In the genomic region with DNA sequence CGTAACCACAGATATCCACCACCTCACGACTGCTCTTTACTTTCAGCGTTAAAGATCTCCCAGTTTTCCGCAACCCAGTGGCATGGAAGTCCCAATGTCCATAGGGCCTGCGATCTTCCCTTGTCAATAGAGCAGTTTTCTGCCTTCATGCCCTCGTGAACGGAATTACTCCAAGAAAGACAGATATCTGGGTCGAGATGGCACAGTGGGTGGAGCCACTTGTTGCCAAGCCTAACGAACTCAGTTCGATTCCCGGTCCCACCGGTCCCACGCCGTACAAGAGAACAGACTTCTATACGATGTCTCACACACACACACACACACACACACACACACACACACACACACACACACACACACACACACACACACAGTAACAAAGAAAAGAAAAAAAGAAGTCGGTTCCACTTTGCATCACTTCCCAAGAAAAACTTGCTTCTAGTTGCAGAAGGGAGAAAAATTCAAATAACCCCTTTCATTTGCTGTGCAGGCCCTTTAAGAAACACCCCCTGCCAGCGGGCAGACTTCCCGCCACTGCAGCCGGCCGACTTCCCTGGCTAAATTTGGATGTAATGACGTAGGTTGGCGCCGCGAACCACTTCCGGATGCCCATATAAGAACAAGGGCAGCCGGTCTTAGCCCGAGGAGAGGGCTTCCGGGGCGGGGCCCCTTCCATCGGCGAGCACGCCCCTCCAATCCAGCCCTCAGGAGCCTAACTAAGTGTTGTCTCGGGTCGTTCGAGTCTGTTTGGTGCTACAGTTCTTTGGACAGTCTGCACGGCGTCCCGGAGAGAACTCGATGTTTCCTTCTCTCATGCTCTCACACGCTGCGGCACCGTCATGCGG, we compare ENCODE assay signal across 7 mouse cellular contexts. TPM values are rescaled to one million over a fixed set of nuclear protein-coding genes. Genes with fewer than 3 reads are reported as not detected.
A peak's percentile ranks its signal among the peaks of the same experiment; 100 is the strongest.
DNase-seq lines count a peak whose midpoint lies in the region; ATAC-seq and TF ChIP-seq lines count a peak whose summit lies in the region.

No protein-coding gene starts in this region.

- H3K4me1 ChIP-seq in embryonic facial prominence, embryonic 11.5 days (ENCODE audit: control insufficient read depth, insufficient read depth, low read length), result no peaks in the 10 kb centered on the region; the same call in 1 of the 2 replicates
- peaks cover 15% of the 10 kb centered on the region; the same call in 1 of the 2 replicates for H3K4me1 ChIP-seq in kidney, adult 2 months (ENCODE audit: control insufficient read depth, insufficient read depth, low read length)
- H3K4me1 ChIP-seq in limb, embryonic 12.5 days (replicated peaks), result peaks cover 42% of the 10 kb centered on the region
- H3K4me1 ChIP-seq in midbrain, embryonic 15.5 days, result peaks cover 55% of the 10 kb centered on the region
- H3K4me1 ChIP-seq in spleen, adult 2 months (ENCODE audit: control insufficient read depth, insufficient read depth, insufficient read length), result peaks cover 6% of the 10 kb centered on the region; the same call in 1 of the 2 replicates

- H3K4me2 ChIP-seq in embryonic facial prominence, embryonic 11.5 days (ENCODE audit: low read depth, low read length), result peak overlapping the region; percentile 85
- peak overlapping the region; percentile 89 for H3K4me2 ChIP-seq in limb, embryonic 12.5 days
- peak overlapping the region; percentile 73 for H3K4me2 ChIP-seq in midbrain, embryonic 15.5 days

- H3K9me3 ChIP-seq in embryonic facial prominence, embryonic 11.5 days (replicated peaks; ENCODE audit: control insufficient read depth, low read length), result no peaks in the 10 kb centered on the region
- H3K9me3 ChIP-seq in limb, embryonic 12.5 days, result no peaks in the 10 kb centered on the region
- H3K9me3 ChIP-seq in midbrain, embryonic 15.5 days, result no peaks in the 10 kb centered on the region

- peak overlapping the region; percentile 80 for H3K27ac ChIP-seq in embryonic facial prominence, embryonic 11.5 days (replicated peaks; ENCODE audit: low read depth, low read length)
- peak overlapping the region; percentile 98 for H3K27ac ChIP-seq in kidney, adult 2 months (ENCODE audit: insufficient read depth, low read depth, low read length)
- peak overlapping the region; percentile 97 for H3K27ac ChIP-seq in limb, embryonic 12.5 days
- H3K27ac ChIP-seq in midbrain, embryonic 15.5 days, result peak overlapping the region; percentile 84
- peak overlapping the region; percentile 98 for H3K27ac ChIP-seq in spleen, adult 2 months (ENCODE audit: insufficient read depth, low read length)

- H3K9ac ChIP-seq in embryonic facial prominence, embryonic 11.5 days (replicated peaks; ENCODE audit: low read length), result peak overlapping the region; percentile 88
- peak overlapping the region; percentile 96 for H3K9ac ChIP-seq in limb, embryonic 12.5 days (replicated peaks)
- H3K9ac ChIP-seq in midbrain, embryonic 15.5 days, result peak overlapping the region; percentile 67

- H3K4me3 ChIP-seq in embryonic facial prominence, embryonic 11.5 days (ENCODE audit: low read depth, low read length), result peak overlapping the region; percentile 97
- peak overlapping the region; percentile 91 for H3K4me3 ChIP-seq in kidney, adult 2 months (ENCODE audit: insufficient read depth, low read depth, low read length)
- H3K4me3 ChIP-seq in limb, embryonic 12.5 days (replicated peaks), result peak overlapping the region; percentile 97
- peak overlapping the region; percentile 65 for H3K4me3 ChIP-seq in midbrain, embryonic 15.5 days
- H3K4me3 ChIP-seq in spleen, adult 2 months (ENCODE audit: extremely low read depth, insufficient read depth, insufficient read length), result peak overlapping the region; percentile 72

- no peaks in the 10 kb centered on the region; the same call in 1 of the 2 replicates for H3K36me3 ChIP-seq in embryonic facial prominence, embryonic 11.5 days (replicated peaks; ENCODE audit: control insufficient read depth, insufficient read depth, low read depth, low read length)
- H3K36me3 ChIP-seq in kidney, adult 2 months (ENCODE audit: control insufficient read depth, insufficient read depth, low read length), result no peaks in the 10 kb centered on the region
- peaks cover 22% of the 10 kb centered on the region for H3K36me3 ChIP-seq in limb, embryonic 12.5 days
- H3K36me3 ChIP-seq in midbrain, embryonic 15.5 days (replicated peaks), result no peaks in the 10 kb centered on the region
- no peaks in the 10 kb centered on the region for H3K36me3 ChIP-seq in spleen, adult 2 months (ENCODE audit: control insufficient read depth, insufficient read depth, low read length)

- 0 out of 2 replicates have a peak, but pooled peaks have one; percentile 4 for TF ChIP-seq CTCF in kidney, adult 2 months (conservative IDR thresholded peaks at IDR 0.05; ENCODE audit: insufficient read depth, insufficient read length, low read depth, low read length)
- TF ChIP-seq CTCF in spleen, adult 2 months (IDR thresholded peaks at IDR 0.05; ENCODE audit: extremely low read depth, insufficient read depth, insufficient read length, insufficient replicate concordance), result no peak

- TF ChIP-seq POLR2A in kidney, adult 2 months (IDR thresholded peaks at IDR 0.05; ENCODE audit: low read depth, low read length), result no peak
- TF ChIP-seq POLR2A in spleen, adult 2 months (IDR thresholded peaks at IDR 0.05; ENCODE audit: low read depth, low read length), result peak; percentile 45; the same call in 1 of the 2 replicates

- peak; percentile 73 for ATAC-seq in embryonic facial prominence, embryonic 11.5 days (replicated peaks; ENCODE audit: insufficient number of reproducible peaks, low FRiP score, low TSS enrichment, low read depth)
- ATAC-seq in limb, embryonic 12.5 days (ENCODE audit: insufficient number of reproducible peaks, insufficient read depth, low FRiP score, low TSS enrichment, low read depth), result peak; percentile 80
- peak; percentile 81 for ATAC-seq in midbrain, embryonic 15.5 days (replicated peaks)

- H3K27me3 ChIP-seq in embryonic facial prominence, embryonic 11.5 days (ENCODE audit: control insufficient read depth, insufficient read depth, low read length), result no peaks in the 10 kb centered on the region
- no peaks in the 10 kb centered on the region for H3K27me3 ChIP-seq in kidney, adult 2 months (replicated peaks; ENCODE audit: control insufficient read depth, insufficient read depth, low read length)
- no peaks in the 10 kb centered on the region for H3K27me3 ChIP-seq in limb, embryonic 12.5 days
- H3K27me3 ChIP-seq in midbrain, embryonic 15.5 days (replicated peaks), result no peaks in the 10 kb centered on the region; the same call in 1 of the 2 replicates
- no peaks in the 10 kb centered on the region for H3K27me3 ChIP-seq in spleen, adult 2 months (ENCODE audit: control insufficient read depth, insufficient read depth, low read length)

- 2% methylated on average over 43 of the region's 43 CpGs for WGBS in embryonic facial prominence, embryonic 11.5 days
- WGBS in kidney, adult 2 months, result 3% methylated on average over 43 of the region's 43 CpGs
- 2% methylated on average over 40 of the region's 43 CpGs for WGBS in limb, embryonic 12.5 days
- WGBS in midbrain, embryonic 15.5 days, result 3% methylated on average over 43 of the region's 43 CpGs
- 4% methylated on average over 43 of the region's 43 CpGs for WGBS in spleen, adult 2 months

- DNase-seq in adrenal gland, postnatal 14 days, result peak; percentile 98
- peak; percentile 99 for DNase-seq in embryonic facial prominence, embryonic 11.5 days (ENCODE audit: low spot score)
- DNase-seq in heart, adult 11 months, result peak; percentile 100
- peak; percentile 99 for DNase-seq in kidney, adult 2 months
- DNase-seq in spleen, adult 2 months (ENCODE audit: low read depth in 1 of 2, low spot score in 2 of 2), result peak; percentile 88 to 94

RNA-seq across cellular contexts. Expression of a gene that starts 1.1 kb away (rescaled TPM):
- 45.5 and 55.7 TPM in 2 replicates for total RNA-seq in adrenal gland, postnatal 14 days (2021)
- polyA plus RNA-seq in embryonic facial prominence, embryonic 11.5 days (2014; fragmentation: Nextera tagmentation; extraction: Ambion mirVana), result 86.9 and 89.6 TPM in 2 replicates
- polyA plus RNA-seq in kidney, adult 2 months (2012; rRNA removed), result 5.7 and 7.3 TPM in 2 replicates
- polyA plus RNA-seq in limb, embryonic 12.5 days (2016; fragmentation: Nextera tagmentation; extraction: Ambion mirVana), result 134 and 144 TPM in 2 replicates
- 16.9 and 17.8 TPM in 2 replicates for polyA plus RNA-seq in midbrain, embryonic 15.5 days (2015; fragmentation: Nextera tagmentation; extraction: Ambion mirVana)
- 23.0 and 27.4 TPM in 2 replicates for polyA plus RNA-seq in spleen, adult 2 months (2012; rRNA removed)

RNA-seq across cellular contexts. Expression of a gene that starts 22.4 kb away (rescaled TPM):
- total RNA-seq in adrenal gland, postnatal 14 days (2021), result 62.2 and 67.9 TPM in 2 replicates
- 61.5 and 64.7 TPM in 2 replicates for polyA plus RNA-seq in embryonic facial prominence, embryonic 11.5 days (2014; fragmentation: Nextera tagmentation; extraction: Ambion mirVana)
- polyA plus RNA-seq in kidney, adult 2 months (2012; rRNA removed), result 73.7 and 98.9 TPM in 2 replicates
- 63.4 and 66.9 TPM in 2 replicates for polyA plus RNA-seq in limb, embryonic 12.5 days (2016; fragmentation: Nextera tagmentation; extraction: Ambion mirVana)
- 63.3 and 66.7 TPM in 2 replicates for polyA plus RNA-seq in midbrain, embryonic 15.5 days (2015; fragmentation: Nextera tagmentation; extraction: Ambion mirVana)
- polyA plus RNA-seq in spleen, adult 2 months (2012; rRNA removed), result 98.1 and 155 TPM in 2 replicates

RNA-seq across cellular contexts. Expression of a gene that starts 24.0 kb away (rescaled TPM):
- 68.3 and 68.8 TPM in 2 replicates for total RNA-seq in adrenal gland, postnatal 14 days (2021)
- polyA plus RNA-seq in embryonic facial prominence, embryonic 11.5 days (2014; fragmentation: Nextera tagmentation; extraction: Ambion mirVana), result 21.0 and 21.1 TPM in 2 replicates
- polyA plus RNA-seq in kidney, adult 2 months (2012; rRNA removed), result 85.8 and 93.9 TPM in 2 replicates
- polyA plus RNA-seq in limb, embryonic 12.5 days (2016; fragmentation: Nextera tagmentation; extraction: Ambion mirVana), result 16.9 and 21.4 TPM in 2 replicates
- 16.3 and 17.2 TPM in 2 replicates for polyA plus RNA-seq in midbrain, embryonic 15.5 days (2015; fragmentation: Nextera tagmentation; extraction: Ambion mirVana)
- polyA plus RNA-seq in spleen, adult 2 months (2012; rRNA removed), result 66.0 and 78.5 TPM in 2 replicates

RNA-seq across cellular contexts. Expression of a gene that starts 37.6 kb away (rescaled TPM):
- 4.2 and 9.4 TPM in 2 replicates for total RNA-seq in adrenal gland, postnatal 14 days (2021)
- polyA plus RNA-seq in embryonic facial prominence, embryonic 11.5 days (2014; fragmentation: Nextera tagmentation; extraction: Ambion mirVana), result 4.6 and 5.3 TPM in 2 replicates
- 3.2 and 4.1 TPM in 2 replicates for polyA plus RNA-seq in kidney, adult 2 months (2012; rRNA removed)
- polyA plus RNA-seq in limb, embryonic 12.5 days (2016; fragmentation: Nextera tagmentation; extraction: Ambion mirVana), result 3.7 and 4.7 TPM in 2 replicates
- polyA plus RNA-seq in midbrain, embryonic 15.5 days (2015; fragmentation: Nextera tagmentation; extraction: Ambion mirVana), result 3.4 and 4.2 TPM in 2 replicates
- polyA plus RNA-seq in spleen, adult 2 months (2012; rRNA removed), result 90.0 and 115 TPM in 2 replicates

RNA-seq across cellular contexts. Expression of a gene that starts 59.1 kb away (rescaled TPM):
- total RNA-seq in adrenal gland, postnatal 14 days (2021), result 0.52 and 0.90 TPM in 2 replicates
- 3.6 and 5.7 TPM in 2 replicates for polyA plus RNA-seq in embryonic facial prominence, embryonic 11.5 days (2014; fragmentation: Nextera tagmentation; extraction: Ambion mirVana)
- polyA plus RNA-seq in kidney, adult 2 months (2012; rRNA removed), result 0.65 and 0.81 TPM in 2 replicates
- 9.7 and 11.8 TPM in 2 replicates for polyA plus RNA-seq in limb, embryonic 12.5 days (2016; fragmentation: Nextera tagmentation; extraction: Ambion mirVana)
- 0.97 and 1.8 TPM in 2 replicates for polyA plus RNA-seq in midbrain, embryonic 15.5 days (2015; fragmentation: Nextera tagmentation; extraction: Ambion mirVana)
- polyA plus RNA-seq in spleen, adult 2 months (2012; rRNA removed), result 4.5 TPM in 2 replicates

Comparison
In these comparisons a context has a peak if more than half of its experiments do, and no peak if none do; other contexts are left out.
1. Peak in every context shown above with its lines: DNase-seq, ATAC-seq, H3K4me3 ChIP-seq and H3K27ac ChIP-seq.